Mouse (Mus musculus): Measurements from ENCODE around the gene Malrd1. TPM values are rescaled to one million over a fixed set of nuclear protein-coding genes. Genes with fewer than 3 reads are reported as not detected.

Malrd1 gene
- polyA plus RNA-seq (2012; ENCODE audit: insufficient read depth, low replicate concordance): not detected in 2 replicates

DNA sequence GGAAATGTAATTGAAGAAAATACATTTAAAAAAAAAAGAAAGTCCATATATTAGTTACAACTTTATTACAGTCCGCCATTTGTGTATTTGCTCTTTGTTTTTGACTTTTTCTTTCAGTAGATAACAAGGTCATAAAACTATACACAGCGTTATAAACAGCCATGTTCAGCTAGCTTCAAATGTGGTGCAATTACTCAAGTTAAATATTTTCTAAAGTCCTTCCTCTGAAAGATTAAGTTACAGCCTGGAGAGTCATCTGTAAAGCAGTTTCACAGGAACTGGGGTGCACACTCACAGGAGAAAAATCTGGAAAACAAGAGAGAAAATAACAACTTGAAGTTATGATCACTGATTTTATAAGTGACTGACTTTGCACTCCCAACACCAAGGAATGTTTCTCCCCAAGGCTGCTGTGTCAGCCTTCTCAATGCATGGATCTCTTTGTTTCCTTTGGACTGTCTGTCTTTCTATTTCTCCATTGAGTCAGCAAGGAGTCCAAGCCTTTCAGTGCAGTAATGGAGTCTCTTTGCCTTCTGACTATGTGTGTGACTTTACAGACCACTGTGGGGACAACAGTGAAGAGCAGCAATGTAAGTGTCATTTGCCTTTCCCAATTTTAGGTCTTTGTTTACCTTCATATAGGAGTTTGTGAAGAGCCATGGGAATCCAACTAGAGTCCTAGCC is at the start of gene Malrd1:
TSS of gene Malrd1 (plus strand) at position 239 of the 684 bp plus-strand sequence.
- TF ChIP-seq GATA1 (IDR thresholded peaks at IDR 0.05; ENCODE audit: borderline replicate concordance, low read length) (no peak), FLI1 (IDR thresholded peaks at IDR 0.05; ENCODE audit: low read length) (no peak)
- H3K27me3 ChIP-seq (replicated peaks): no peaks in the 10 kb centered on the region

DNA sequence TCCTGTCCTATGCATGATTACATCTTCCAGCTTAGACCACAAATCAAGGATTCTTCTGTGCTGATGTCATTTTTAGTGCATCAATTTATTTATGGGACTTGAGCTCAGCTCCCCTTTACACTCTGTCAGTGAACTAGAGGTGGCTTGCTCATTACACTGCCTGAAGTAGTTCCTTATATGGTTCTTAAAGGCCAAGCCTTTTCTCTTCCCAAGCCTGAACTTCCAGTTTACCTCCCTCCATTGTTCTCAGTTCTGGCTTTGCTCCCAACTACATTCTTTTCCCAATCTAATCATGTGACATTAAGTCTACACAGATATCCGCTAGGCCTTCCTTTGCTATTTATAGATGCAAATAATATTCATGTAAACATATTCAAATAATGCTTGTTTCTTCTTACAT is 12.4 kb downstream of the Malrd1 start:
- no peak overlapping the region for H3K4me3 ChIP-seq (replicated peaks)
- no peaks in the 10 kb centered on the region for H3K4me1 ChIP-seq
- H3K27me3 ChIP-seq (replicated peaks): no peaks in the 10 kb centered on the region
- no peaks in the 10 kb centered on the region for H3K36me3 ChIP-seq (replicated peaks; ENCODE audit: low read length)
- no peaks in the 10 kb centered on the region for H3K9me3 ChIP-seq
- no peak for TF ChIP-seq GATA1 (IDR thresholded peaks at IDR 0.05; ENCODE audit: borderline replicate concordance, low read length)
- TF ChIP-seq FLI1 (IDR thresholded peaks at IDR 0.05; ENCODE audit: low read length): no peak

More for the DNA sequence above, at the start of gene Malrd1:
- Histone ChIP-seq H3K4me1 (no peaks in the 10 kb centered on the region), H3K9me3 (peaks cover 20% of the 10 kb centered on the region), H3K36me3 (replicated peaks; ENCODE audit: low read length) (no peaks in the 10 kb centered on the region), H3K4me3 (replicated peaks) (no peak within 1 kb of the TSS)

DNA sequence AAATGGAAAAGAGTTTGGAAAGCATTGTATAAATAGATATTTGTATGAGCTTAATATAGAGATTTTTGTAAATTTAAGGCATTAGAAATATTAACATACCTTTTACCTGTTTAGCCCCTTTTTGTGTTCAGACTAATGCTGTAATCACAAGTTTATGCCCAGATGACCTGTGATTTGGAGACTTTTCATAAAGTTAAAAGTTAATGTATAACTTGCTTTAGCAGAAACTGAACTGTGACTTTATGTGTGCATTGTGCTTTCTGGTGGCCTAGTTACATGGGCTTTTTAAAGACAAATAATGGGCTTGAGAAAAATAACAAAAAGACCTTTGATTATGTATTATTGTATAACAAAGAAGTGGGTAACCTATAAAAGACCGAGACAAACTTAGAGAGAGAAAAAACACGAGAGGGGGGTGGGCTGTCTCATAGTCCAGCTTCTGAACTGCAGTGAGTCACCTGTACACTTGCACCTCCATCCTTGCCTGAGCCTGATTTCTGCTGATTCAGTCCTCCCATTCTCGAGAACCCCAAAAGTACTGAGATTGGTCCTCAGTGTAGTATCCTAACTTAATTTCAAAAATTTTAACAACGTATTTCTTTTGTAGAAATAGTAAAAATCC is 87.2 kb downstream of the Malrd1 start:
- Histone ChIP-seq H3K27me3 (replicated peaks) (no peaks in the 10 kb centered on the region), H3K4me3 (replicated peaks) (no peak overlapping the region), H3K9me3 (no peaks in the 10 kb centered on the region), H3K4me1 (no peaks in the 10 kb centered on the region), H3K36me3 (replicated peaks; ENCODE audit: low read length) (no peaks in the 10 kb centered on the region)
- TF ChIP-seq GATA1 (IDR thresholded peaks at IDR 0.05; ENCODE audit: borderline replicate concordance, low read length) (no peak), FLI1 (IDR thresholded peaks at IDR 0.05; ENCODE audit: low read length) (no peak)

DNA sequence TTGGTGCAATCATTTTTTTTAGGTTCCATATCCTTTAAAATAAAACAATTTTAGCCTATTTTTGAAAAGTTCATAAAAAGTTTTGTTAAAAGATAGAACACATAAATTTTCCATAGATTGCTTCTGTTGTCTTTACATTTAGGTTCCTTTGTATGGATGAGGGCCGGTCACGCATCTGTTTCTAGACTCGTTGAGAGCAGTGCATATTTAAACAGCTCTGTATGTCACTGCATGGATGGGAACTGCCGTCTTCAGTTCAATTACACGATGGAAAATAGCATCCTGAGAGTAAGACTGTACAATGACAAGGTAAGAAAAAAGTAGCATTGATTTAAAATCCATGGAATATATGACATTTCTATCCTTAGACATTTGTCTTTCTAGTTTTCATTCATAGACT is 87.7 kb downstream of the Malrd1 start:
- H3K36me3 ChIP-seq (replicated peaks; ENCODE audit: low read length): no peaks in the 10 kb centered on the region
- H3K9me3 ChIP-seq: no peaks in the 10 kb centered on the region
- TF ChIP-seq FLI1 (IDR thresholded peaks at IDR 0.05; ENCODE audit: low read length) (no peak), GATA1 (IDR thresholded peaks at IDR 0.05; ENCODE audit: borderline replicate concordance, low read length) (no peak)
- no peaks in the 10 kb centered on the region for H3K27me3 ChIP-seq (replicated peaks)
- no peaks in the 10 kb centered on the region for H3K4me1 ChIP-seq
- H3K4me3 ChIP-seq (replicated peaks): no peak overlapping the region

DNA sequence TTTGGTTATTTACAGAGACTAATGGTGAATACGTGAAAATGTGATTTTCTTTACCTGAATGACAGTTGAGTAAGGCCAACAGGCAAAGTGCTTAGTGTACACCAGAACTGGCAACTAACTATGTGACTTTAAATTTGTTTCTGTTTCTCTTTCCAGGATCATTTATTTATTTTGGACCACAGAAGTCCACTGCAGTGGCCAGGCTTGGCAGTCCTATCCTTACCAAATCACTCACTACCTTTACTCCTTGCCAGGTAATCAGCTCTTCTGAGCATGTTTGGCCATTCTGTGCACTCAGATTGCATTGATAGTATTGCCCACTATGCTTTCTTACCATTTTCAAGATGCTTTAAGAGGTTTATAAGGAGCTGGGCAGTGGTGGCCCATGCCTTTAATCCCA is 109.5 kb downstream of the Malrd1 start:
- no peaks in the 10 kb centered on the region for H3K36me3 ChIP-seq (replicated peaks; ENCODE audit: low read length)
- H3K27me3 ChIP-seq (replicated peaks): no peaks in the 10 kb centered on the region
- TF ChIP-seq GATA1 (IDR thresholded peaks at IDR 0.05; ENCODE audit: borderline replicate concordance, low read length): no peak
- no peaks in the 10 kb centered on the region for H3K4me1 ChIP-seq
- H3K4me3 ChIP-seq (replicated peaks): no peak overlapping the region
- no peaks in the 10 kb centered on the region for H3K9me3 ChIP-seq

DNA sequence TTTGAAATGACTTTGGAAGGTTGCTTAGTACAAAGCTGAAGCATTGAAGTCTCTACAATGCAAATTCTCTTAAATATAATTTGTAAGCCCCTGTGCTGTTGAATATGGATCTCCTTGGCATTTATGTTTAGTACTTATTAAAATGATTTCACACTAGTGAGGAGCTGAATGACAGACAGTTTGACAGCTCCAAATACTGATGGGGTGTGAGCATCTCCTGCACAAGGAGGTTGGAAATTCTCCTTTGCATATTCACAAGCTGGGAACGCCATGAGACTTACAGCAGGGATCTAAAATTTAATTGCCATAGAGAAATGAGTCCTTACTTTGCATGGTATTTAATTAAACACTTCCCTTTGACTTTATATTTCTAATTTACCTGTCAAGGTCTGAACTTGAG is 117.6 kb downstream of the Malrd1 start:
- TF ChIP-seq GATA1 (IDR thresholded peaks at IDR 0.05; ENCODE audit: borderline replicate concordance, low read length) (no peak), FLI1 (IDR thresholded peaks at IDR 0.05; ENCODE audit: low read length) (no peak)
- Histone ChIP-seq H3K4me1 (no peaks in the 10 kb centered on the region), H3K36me3 (replicated peaks; ENCODE audit: low read length) (no peaks in the 10 kb centered on the region), H3K4me3 (replicated peaks) (no peak overlapping the region), H3K27me3 (replicated peaks) (no peaks in the 10 kb centered on the region), H3K9me3 (no peaks in the 10 kb centered on the region)

DNA sequence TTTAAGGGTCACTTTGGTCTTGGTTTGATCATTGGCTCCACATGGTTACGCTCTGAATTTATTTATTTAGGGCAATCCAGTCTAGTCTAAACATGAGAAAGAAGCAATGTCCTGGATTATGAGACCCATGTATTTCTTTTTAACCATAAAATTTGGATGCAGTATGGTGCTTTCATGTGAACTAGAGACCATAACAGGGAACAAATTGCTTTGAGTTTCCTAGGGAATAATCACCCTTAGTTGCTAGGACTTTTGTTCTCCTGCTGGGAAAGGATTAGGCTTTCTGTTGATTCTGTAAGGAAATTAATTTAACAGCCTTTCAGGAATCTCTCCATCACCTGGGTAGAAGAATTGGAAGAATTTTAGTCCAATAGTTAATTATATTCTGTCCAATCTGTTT is 130.1 kb downstream of the Malrd1 start:
- peaks cover 4% of the 10 kb centered on the region; the same call in 1 of the 2 replicates for H3K9me3 ChIP-seq
- H3K36me3 ChIP-seq (replicated peaks; ENCODE audit: low read length): no peaks in the 10 kb centered on the region
- H3K27me3 ChIP-seq (replicated peaks): no peaks in the 10 kb centered on the region
- TF ChIP-seq GATA1 (IDR thresholded peaks at IDR 0.05; ENCODE audit: borderline replicate concordance, low read length): no peak
- TF ChIP-seq FLI1 (IDR thresholded peaks at IDR 0.05; ENCODE audit: low read length): no peak
- no peaks in the 10 kb centered on the region for H3K4me1 ChIP-seq
- H3K4me3 ChIP-seq (replicated peaks): no peak overlapping the region

DNA sequence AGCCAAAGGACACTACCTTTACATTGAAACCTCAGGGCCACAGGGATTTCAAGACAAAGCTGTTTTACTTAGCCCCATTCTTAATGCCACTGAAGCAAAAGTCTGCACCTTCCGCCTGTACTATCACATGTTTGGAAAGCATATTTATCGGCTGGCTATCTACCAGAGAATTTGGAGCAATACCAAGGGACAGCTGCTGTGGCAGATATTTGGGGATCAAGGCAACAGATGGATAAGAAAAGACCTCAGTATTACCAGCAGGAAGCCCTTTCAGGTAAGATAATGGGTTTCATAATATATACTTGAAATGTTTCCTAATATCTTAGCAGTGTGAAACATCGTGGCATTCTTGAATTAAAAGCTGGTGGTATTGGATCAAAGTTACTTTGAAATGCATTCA is 176.7 kb downstream of the Malrd1 start:
- Histone ChIP-seq H3K27me3 (replicated peaks) (no peaks in the 10 kb centered on the region), H3K9me3 (peaks cover 2% of the 10 kb centered on the region; the same call in 1 of the 2 replicates), H3K4me3 (replicated peaks) (no peak overlapping the region), H3K4me1 (no peaks in the 10 kb centered on the region), H3K36me3 (replicated peaks; ENCODE audit: low read length) (no peaks in the 10 kb centered on the region)
- TF ChIP-seq GATA1 (IDR thresholded peaks at IDR 0.05; ENCODE audit: borderline replicate concordance, low read length) (no peak), FLI1 (IDR thresholded peaks at IDR 0.05; ENCODE audit: low read length) (no peak)

DNA sequence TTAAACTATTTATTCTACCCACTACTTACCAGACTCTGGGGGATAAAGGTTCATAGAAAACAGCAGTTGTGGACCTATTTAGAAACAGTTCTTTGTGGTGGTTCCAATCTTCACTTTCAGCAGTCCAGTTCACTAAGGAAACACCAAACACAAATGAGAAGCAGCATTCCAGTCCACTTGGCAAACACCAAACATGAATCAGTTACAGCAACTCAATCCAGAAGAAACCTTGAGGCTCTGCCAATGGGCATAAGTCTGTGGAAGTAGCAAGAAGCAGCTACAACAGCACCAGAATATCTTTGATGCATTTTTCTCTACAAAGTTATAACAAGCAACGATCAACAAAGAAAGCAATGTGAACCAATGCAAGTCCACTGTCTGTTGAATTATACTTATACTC is 214.7 kb downstream of the Malrd1 start:
- Histone ChIP-seq H3K36me3 (replicated peaks; ENCODE audit: low read length) (no peaks in the 10 kb centered on the region), H3K27me3 (replicated peaks) (no peaks in the 10 kb centered on the region), H3K4me1 (0 out of 2 replicates have a peak, but pooled peaks cover 3% of the 10 kb centered on the region), H3K9me3 (peaks cover 9% of the 10 kb centered on the region), H3K4me3 (replicated peaks) (no peak overlapping the region)
- TF ChIP-seq GATA1 (IDR thresholded peaks at IDR 0.05; ENCODE audit: borderline replicate concordance, low read length) (no peak), FLI1 (IDR thresholded peaks at IDR 0.05; ENCODE audit: low read length) (no peak)

DNA sequence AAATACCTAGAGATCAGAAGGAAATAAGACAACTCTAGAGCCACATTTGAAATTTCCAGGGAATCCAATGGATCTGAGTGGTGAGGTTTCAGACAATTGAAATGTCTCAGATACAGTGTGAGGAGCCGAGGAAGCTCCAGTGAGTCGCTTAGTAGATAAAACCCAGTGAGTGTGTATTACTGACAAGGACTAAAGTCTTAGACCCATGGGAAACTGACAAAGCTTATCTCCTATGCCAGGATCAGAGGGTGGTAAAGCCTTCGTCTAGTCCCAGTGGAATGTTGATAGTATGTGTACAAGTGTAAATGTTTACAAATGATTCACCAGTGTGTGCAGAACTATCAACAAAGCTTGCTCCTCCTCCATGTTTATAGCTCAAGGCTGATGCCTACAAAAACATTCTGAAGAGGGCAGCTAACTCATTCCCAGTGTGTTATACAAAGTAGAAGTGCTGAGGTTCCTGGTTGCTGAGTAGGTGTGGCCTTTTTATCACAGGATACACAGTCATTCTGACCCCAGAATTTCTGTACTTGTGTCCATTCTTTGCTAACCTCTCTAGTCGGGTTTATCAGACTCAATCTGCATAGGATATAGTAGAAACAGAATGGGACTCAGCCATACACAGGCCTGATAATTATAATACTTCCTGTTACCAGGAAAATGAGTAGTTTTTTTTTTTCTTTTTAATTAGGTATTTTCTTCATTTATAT is 218.9 kb downstream of the Malrd1 start:
- Histone ChIP-seq H3K36me3 (replicated peaks; ENCODE audit: low read length) (no peaks in the 10 kb centered on the region), H3K9me3 (no peaks in the 10 kb centered on the region), H3K27me3 (replicated peaks) (no peaks in the 10 kb centered on the region), H3K4me1 (0 out of 2 replicates have a peak, but pooled peaks cover 3% of the 10 kb centered on the region), H3K4me3 (replicated peaks) (no peak overlapping the region)
- no peak for TF ChIP-seq GATA1 (IDR thresholded peaks at IDR 0.05; ENCODE audit: borderline replicate concordance, low read length)
- TF ChIP-seq FLI1 (IDR thresholded peaks at IDR 0.05; ENCODE audit: low read length): no peak
